Mouse (Mus musculus) neural tube, embryonic 14.5 days (tissue): Measurements from ENCODE around the gene Kalrn. TPM values are rescaled to one million over a fixed set of nuclear protein-coding genes. Genes with fewer than 3 reads are reported as not detected.

ENCODE experiments used
- ATAC-seq: fragments of 200-750 bp; cut with Nextera tagmentation; 2 replicates; pipeline ENCODE4 v1.8.0; 2017; ENCODE audit warnings: low read depth, mild to moderate bottlenecking, moderate TSS enrichment, moderate library complexity
- H3K27ac ChIP-seq: fragments of 300-500 bp; sonication (generic); 2 replicates; pipeline ENCODE4 v1.5.1; 2014; ENCODE audit warnings: low read depth, mild to moderate bottlenecking, control low read depth, low read length, moderate library complexity, mixed read lengths
- H3K27me3 ChIP-seq: fragments of 300-500 bp; sonication (generic); 2 replicates; pipeline ENCODE4 v1.6.1; 2014; ENCODE audit warnings: low read length; ENCODE audit not compliant: control insufficient read depth, insufficient read depth
- H3K36me3 ChIP-seq: fragments of 300-500 bp; sonication (generic); 2 replicates; pipeline ENCODE4 v1.6.1; 2014; ENCODE audit warnings: low read length, mixed read lengths; ENCODE audit not compliant: control insufficient read depth, insufficient read depth
- H3K4me1 ChIP-seq: fragments of 300-500 bp; sonication (generic); 2 replicates; pipeline ENCODE4 v1.6.1; 2014; ENCODE audit warnings: low read length; ENCODE audit not compliant: control insufficient read depth, insufficient read depth
- H3K4me2 ChIP-seq: fragments of 300-500 bp; sonication (generic); 2 replicates; pipeline ENCODE4 v1.6.1; 2014; ENCODE audit warnings: mild to moderate bottlenecking, low read depth, low read length, control low read depth
- H3K4me3 ChIP-seq: fragments of 300-500 bp; sonication (generic); 2 replicates; pipeline ENCODE4 v1.5.1; 2014; ENCODE audit warnings: low read depth, low read length, control low read depth, mixed read lengths
- H3K9ac ChIP-seq: fragments of 300-500 bp; sonication (generic); replicated peaks from 2 replicates; pipeline ENCODE4 v1.6.1; 2014; ENCODE audit warnings: low read depth, mild to moderate bottlenecking, control low read depth, low read length, mixed read lengths
- H3K9me3 ChIP-seq: fragments of 300-500 bp; sonication (generic); 2 replicates; pipeline ENCODE4 v1.6.1; 2016; ENCODE audit warnings: low read length; ENCODE audit not compliant: control insufficient read depth
- WGBS: fragments of 180-500 bp; shearing (Covaris S2); extraction: QIAGEN DNeasy Blood & Tissue Kit; methylation state at CpG from one replicate; pipeline ENCODE4 v1.1.7; 2014; 5-methylcytosine and 5-hydroxymethylcytosine counted together
- polyA plus RNA-seq: library from polyadenylated mRNA; unstranded; fragments of >200 nt; fragmentation: Nextera tagmentation; extraction: Ambion mirVana; gene quantifications from 2 replicates; pipeline ENCODE4 v1.2.1, GENCODE M21; 2014

The Kalrn gene
- polyA plus RNA-seq, 1 experiment from 2014 or later = 34.2 TPM

DNA sequence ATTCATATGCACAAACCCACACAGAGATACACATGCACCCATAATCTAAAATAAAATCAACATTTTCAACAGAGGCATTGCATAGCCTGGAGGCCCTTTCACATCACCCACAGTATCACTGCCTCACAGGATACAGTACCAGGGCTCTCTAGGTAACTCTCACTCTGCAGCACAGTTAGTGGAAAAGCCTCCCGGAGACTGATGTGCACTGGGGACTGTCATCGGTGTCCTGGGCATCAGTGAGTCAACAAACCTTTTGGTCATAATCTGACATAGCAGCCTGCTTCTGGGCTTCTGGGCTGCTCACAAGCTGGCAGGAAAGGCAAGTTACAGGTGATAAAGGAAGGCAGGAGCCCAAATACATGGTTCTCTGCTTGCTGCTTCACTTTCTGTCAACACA is 31.0 kb downstream of the Kalrn start:
- WGBS = 97% methylated on average over 2 of the region's 2 CpGs
- no peak for ATAC-seq
- Histone ChIP-seq H3K27me3 (no peaks in the 10 kb centered on the region), H3K4me1 (peaks cover 3% of the 10 kb centered on the region; the same call in 1 of the 2 replicates), H3K9ac (no peak overlapping the region), H3K27ac (no peak overlapping the region), H3K4me3 (no peak overlapping the region), H3K36me3 (no peaks in the 10 kb centered on the region), H3K9me3 (no peaks in the 10 kb centered on the region), H3K4me2 (no peak overlapping the region)

DNA sequence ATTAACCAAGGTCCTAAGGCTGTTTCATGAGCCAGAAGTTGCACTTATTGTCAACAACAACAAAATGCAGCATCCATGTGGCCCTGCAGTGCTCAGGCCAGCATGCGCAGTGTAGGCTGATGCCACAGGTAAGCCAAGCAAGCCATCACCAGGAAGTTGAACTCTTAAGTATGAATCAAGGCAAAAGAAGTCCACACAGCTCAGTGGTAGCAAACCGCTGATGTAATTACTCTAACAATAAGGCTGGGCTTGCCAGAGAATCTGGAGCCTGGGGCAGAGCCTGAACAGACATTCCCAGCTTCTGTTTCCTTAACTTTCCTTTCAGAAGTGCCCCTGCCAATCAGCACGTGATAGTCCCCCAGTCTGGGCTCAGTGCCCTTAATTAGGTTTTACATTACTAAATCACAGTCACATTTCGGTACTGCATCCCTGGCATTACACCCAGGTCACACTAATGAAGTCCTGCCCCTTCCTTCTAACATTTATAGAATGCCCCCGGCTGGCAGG is 34.6 kb downstream of the Kalrn start:
- Histone ChIP-seq H3K27ac (no peak overlapping the region), H3K4me3 (no peak overlapping the region), H3K27me3 (no peaks in the 10 kb centered on the region), H3K9me3 (no peaks in the 10 kb centered on the region), H3K9ac (no peak overlapping the region), H3K4me1 (peaks cover 13% of the 10 kb centered on the region; the same call in 1 of the 2 replicates), H3K36me3 (no peaks in the 10 kb centered on the region), H3K4me2 (no peak overlapping the region)
- 64% methylated on average over 5 of the region's 5 CpGs for WGBS
- 0 out of 2 replicates have a peak, but pooled peaks have one; percentile 25 for ATAC-seq

DNA sequence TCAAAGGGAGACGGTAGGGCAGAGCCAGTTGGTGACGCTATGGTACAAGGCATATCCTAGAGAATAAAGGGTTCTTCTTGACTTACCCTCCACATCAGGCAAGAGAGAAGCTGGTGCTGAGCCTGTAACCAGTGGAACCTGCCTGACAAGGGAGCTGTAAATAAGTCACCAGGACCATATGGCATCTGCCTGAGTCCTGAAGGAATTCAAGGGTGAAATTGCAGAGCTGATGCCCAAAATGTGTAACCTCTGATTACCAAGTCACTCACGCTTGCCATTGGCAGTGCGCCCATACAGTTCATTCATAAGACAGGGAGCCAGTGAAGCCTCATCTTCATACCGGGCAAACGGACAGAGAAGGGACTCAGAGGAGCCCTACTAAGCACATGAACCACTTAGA is 37.0 kb downstream of the Kalrn start:
- Histone ChIP-seq H3K4me1 (peaks cover 13% of the 10 kb centered on the region; the same call in 1 of the 2 replicates), H3K9ac (no peak overlapping the region), H3K27me3 (no peaks in the 10 kb centered on the region), H3K4me3 (no peak overlapping the region), H3K27ac (no peak overlapping the region), H3K4me2 (no peak overlapping the region), H3K9me3 (no peaks in the 10 kb centered on the region), H3K36me3 (no peaks in the 10 kb centered on the region)
- ATAC-seq = peak; percentile 59; the same call in 1 of the 2 replicates
- 51% methylated on average over 6 of the region's 6 CpGs for WGBS

DNA sequence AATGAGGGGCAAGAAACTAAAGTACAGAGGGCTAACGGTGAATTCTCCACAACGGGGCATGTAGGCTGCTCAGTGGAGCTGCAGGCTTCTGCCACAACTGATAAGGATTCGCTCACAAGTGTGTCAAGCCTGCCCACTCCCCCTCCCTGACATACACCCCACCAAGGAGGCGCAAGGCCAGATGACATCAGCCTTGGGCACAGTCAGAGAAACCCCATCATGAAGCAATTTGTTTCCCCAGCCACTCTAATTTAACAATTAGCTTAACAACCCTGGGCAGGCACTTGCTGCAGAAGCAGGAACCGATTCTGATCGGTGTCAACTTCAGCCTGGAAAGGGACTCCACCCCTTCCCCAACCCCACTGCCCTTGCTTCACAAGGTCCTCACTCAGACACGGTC is 38.2 kb downstream of the Kalrn start:
- no peak for ATAC-seq
- H3K4me1 ChIP-seq = peaks cover 13% of the 10 kb centered on the region; the same call in 1 of the 2 replicates

DNA sequence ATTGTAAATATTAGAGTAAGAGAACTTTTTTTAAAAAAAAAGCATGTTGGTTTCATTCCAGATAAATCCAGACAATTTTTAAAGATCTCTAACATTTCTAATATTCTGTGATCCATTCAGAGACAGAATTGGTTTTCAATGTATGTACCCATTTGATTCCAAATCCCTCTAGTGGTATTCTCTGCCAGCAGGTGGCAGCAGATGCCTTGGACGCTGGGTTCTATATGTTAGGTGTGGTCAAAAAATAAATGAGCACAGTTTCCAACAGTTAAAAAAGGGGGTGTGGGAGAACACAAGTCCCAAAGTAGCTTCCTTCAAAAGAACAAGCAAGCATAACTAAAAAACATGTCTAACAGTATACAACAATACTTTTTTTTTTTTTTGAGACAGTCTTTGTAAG is 41.8 kb downstream of the Kalrn start:
- no peak for ATAC-seq
- no peak overlapping the region for H3K4me3 ChIP-seq
- H3K9ac ChIP-seq = no peak overlapping the region
- no peaks in the 10 kb centered on the region for H3K9me3 ChIP-seq
- H3K27ac ChIP-seq = no peak overlapping the region
- H3K27me3 ChIP-seq = no peaks in the 10 kb centered on the region
- WGBS = 5% methylated on average over 1 of the region's 1 CpGs
- peaks cover 9% of the 10 kb centered on the region; the same call in 1 of the 2 replicates for H3K4me1 ChIP-seq
- no peaks in the 10 kb centered on the region for H3K36me3 ChIP-seq
- H3K4me2 ChIP-seq = no peak overlapping the region

More for the DNA sequence above, 38.2 kb downstream of the Kalrn start:
- Histone ChIP-seq H3K9me3 (no peaks in the 10 kb centered on the region), H3K9ac (no peak overlapping the region), H3K4me2 (no peak overlapping the region), H3K4me3 (no peak overlapping the region), H3K27ac (no peak overlapping the region), H3K27me3 (no peaks in the 10 kb centered on the region), H3K36me3 (no peaks in the 10 kb centered on the region)
- WGBS = 46% methylated on average over 7 of the region's 7 CpGs

DNA sequence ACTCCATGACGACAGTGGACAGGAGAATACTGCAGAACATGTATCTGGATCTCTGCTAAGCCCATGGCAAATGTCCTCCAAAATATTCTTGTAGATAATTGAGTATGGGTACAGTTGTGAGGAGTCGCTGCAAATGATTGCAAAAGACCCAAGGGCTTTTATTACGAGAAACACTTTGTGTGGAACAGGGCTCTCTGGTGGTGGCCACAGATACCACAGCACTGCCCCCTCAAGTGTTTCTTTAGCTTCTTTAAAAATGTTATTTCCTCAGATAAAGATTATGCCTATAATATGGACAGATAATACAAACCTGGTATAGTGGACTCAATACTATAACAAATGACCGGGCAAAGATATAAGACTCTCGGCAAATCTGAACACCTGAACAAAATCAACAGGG is 43.3 kb downstream of the Kalrn start:
- WGBS = 89% methylated on average over 5 of the region's 5 CpGs

DNA sequence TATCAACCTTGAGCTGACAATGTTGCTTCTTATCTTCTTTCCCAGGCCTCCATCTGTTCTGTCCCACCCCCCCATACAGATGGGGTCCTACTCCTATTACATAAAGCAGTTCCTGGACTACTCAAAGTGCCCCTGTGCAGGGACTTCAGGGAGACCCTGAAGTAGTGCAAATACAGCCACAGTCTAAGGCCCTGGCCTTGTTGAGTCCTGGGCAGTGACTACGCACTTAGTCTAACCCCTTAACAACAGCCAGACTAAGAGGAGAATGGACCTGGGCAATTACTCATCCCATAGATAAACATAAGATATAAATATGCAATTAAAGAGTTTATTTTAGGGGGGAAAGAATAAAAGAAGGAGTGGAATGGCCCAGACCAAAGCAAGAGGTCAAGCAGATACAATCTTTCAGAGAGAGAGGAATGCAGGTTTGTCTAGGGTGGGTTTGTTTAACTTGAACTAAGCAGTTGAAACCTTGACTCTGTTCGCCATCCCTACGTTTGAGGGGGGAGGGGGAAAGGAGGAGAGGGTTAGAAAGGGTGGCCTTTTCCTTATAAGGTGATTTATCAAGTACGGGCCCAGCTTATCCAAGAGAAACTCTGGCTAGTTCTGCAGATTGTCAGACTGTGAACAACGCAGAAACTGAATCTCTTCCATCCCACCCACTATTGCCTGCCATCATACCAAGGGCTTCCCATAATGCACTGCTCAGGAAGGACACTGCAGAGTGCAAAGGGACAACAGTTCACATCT is 44.9 kb downstream of the Kalrn start:
- H3K4me3 ChIP-seq = no peak overlapping the region
- H3K27ac ChIP-seq = no peak overlapping the region
- H3K27me3 ChIP-seq = no peaks in the 10 kb centered on the region
- ATAC-seq = no peak
- H3K9me3 ChIP-seq = no peaks in the 10 kb centered on the region
- H3K36me3 ChIP-seq = no peaks in the 10 kb centered on the region
- WGBS = 88% methylated on average over 5 of the region's 5 CpGs
- no peak overlapping the region for H3K4me2 ChIP-seq
- H3K4me1 ChIP-seq = 0 out of 2 replicates have a peak, but pooled peaks cover 2% of the 10 kb centered on the region
- H3K9ac ChIP-seq = no peak overlapping the region

More for the DNA sequence above, 43.3 kb downstream of the Kalrn start:
- Histone ChIP-seq H3K36me3 (no peaks in the 10 kb centered on the region), H3K9ac (no peak overlapping the region), H3K4me2 (no peak overlapping the region), H3K27ac (no peak overlapping the region), H3K9me3 (no peaks in the 10 kb centered on the region), H3K27me3 (no peaks in the 10 kb centered on the region), H3K4me3 (no peak overlapping the region), H3K4me1 (0 out of 2 replicates have a peak, but pooled peaks cover 2% of the 10 kb centered on the region)
- no peak for ATAC-seq

DNA sequence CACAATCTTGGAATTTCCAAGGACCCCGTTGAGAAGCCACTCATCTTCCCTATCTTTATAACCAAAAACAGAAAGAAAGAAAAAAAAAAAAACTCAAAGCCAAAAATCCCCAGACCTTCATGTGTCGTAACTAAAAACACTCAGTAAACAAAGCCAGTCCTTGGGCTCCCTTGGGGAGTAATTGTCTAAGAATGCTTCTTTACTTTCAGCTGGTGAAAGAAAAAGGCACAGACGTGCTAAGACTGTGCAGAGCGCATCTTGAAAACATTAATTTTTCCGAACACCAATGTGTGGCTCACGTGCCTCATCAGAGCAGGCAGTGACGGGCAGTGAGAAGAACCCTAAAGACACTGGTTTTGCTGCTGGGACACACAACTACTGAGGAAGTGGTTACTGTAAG is 47.0 kb downstream of the Kalrn start:
- H3K36me3 ChIP-seq = no peaks in the 10 kb centered on the region
- H3K4me3 ChIP-seq = no peak overlapping the region
- no peak for ATAC-seq
- no peaks in the 10 kb centered on the region for H3K27me3 ChIP-seq
- H3K9ac ChIP-seq = no peak overlapping the region
- no peaks in the 10 kb centered on the region for H3K9me3 ChIP-seq
- H3K4me1 ChIP-seq = 0 out of 2 replicates have a peak, but pooled peaks cover 2% of the 10 kb centered on the region
- no peak overlapping the region for H3K4me2 ChIP-seq
- no peak overlapping the region for H3K27ac ChIP-seq
- WGBS = 58% methylated on average over 7 of the region's 7 CpGs

DNA sequence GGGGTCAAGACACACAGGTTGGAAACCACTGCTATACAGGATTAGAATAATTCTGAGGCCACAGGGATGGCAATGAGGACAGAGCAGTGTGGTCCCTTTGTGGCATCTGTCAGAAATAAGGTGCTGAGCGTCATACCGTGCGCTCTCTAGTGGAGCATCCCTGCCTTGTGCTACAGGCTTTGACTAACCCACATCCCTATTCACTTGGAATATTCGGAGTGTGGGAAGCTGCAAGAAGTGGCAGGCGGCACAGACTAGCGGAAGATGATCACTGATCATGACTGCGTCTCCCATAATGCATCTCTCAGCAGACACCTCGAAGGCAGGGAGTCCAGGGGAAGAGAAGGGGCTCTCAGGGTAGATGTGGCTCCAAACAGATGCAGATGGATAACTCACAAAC is 47.5 kb downstream of the Kalrn start:
- no peak for ATAC-seq
- H3K4me1 ChIP-seq = 0 out of 2 replicates have a peak, but pooled peaks cover 2% of the 10 kb centered on the region
- no peaks in the 10 kb centered on the region for H3K27me3 ChIP-seq
- H3K36me3 ChIP-seq = no peaks in the 10 kb centered on the region
- no peak overlapping the region for H3K27ac ChIP-seq
- 79% methylated on average over 8 of the region's 8 CpGs for WGBS
- no peak overlapping the region for H3K4me3 ChIP-seq
- no peak overlapping the region for H3K4me2 ChIP-seq
- H3K9ac ChIP-seq = no peak overlapping the region
- H3K9me3 ChIP-seq = no peaks in the 10 kb centered on the region
